In the genomic region with DNA sequence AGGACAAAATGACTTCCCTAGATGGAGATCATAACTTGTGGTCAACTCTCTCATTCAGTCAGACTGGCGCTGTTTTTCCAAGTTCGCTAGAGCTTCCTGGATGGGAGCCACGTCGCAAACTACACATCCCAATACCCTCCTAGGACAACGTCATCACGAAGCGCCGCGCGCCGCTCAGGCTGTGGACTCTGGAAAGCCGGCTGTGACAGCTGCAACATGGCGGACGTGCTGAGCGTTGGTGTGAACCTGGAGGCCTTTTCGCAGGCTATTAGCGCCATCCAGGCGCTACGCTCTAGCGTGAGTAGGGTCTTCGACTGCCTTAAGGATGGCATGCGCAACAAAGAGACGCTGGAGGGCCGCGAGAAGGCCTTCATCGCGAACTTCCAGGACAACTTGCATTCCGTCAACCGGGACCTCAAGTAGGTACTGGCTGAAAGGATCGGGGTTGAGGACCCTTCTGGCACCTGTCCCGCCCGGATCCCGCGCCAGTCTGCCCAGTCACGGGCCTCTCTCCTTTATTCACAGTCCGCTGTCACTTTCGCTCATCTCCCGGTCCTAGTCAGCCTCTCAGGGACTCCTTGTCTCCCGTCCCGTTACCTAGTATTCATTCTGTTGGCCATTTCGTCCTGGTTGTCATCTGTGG, we compare ENCODE assay signal across 8 mouse cellular contexts. TPM values are rescaled to one million over a fixed set of nuclear protein-coding genes. Genes with fewer than 3 reads are reported as not detected.
DNase-seq lines count a peak whose midpoint lies in the region; ATAC-seq lines count a peak whose summit lies in the region.

A gene (plus strand): TSS at position 191 of the 643 bp plus-strand sequence.

- H3K9me3 ChIP-seq in heart, embryonic 14.5 days (ENCODE audit: control insufficient read depth, low read length) = no peaks in the 10 kb centered on the region
- no peaks in the 10 kb centered on the region for H3K9me3 ChIP-seq in liver, embryonic 13.5 days (replicated peaks)
- no peaks in the 10 kb centered on the region for H3K9me3 ChIP-seq in stomach, embryonic 16.5 days (replicated peaks; ENCODE audit: control insufficient read depth, low read length)

- no peaks in the 10 kb centered on the region for H3K27me3 ChIP-seq in heart, embryonic 14.5 days (ENCODE audit: control insufficient read depth, insufficient read depth, low read length)
- 0 out of 2 replicates have a peak, but pooled peaks cover under 1% of the 10 kb centered on the region for H3K27me3 ChIP-seq in liver, embryonic 13.5 days
- no peaks in the 10 kb centered on the region for H3K27me3 ChIP-seq in stomach, embryonic 16.5 days (ENCODE audit: control insufficient read depth, insufficient read depth, low read length)

- H3K36me3 ChIP-seq in heart, embryonic 14.5 days (ENCODE audit: control insufficient read depth, insufficient read depth, low read length) = peaks cover 20% of the 10 kb centered on the region
- H3K36me3 ChIP-seq in liver, embryonic 13.5 days = peaks cover 23% of the 10 kb centered on the region
- H3K36me3 ChIP-seq in stomach, embryonic 16.5 days (ENCODE audit: control insufficient read depth, insufficient read depth, low read length) = no peaks in the 10 kb centered on the region

- peak within 1 kb of the TSS; percentile 77 for H3K4me2 ChIP-seq in heart, embryonic 14.5 days (ENCODE audit: low read length)
- peak within 1 kb of the TSS; percentile 82 for H3K4me2 ChIP-seq in liver, embryonic 13.5 days
- peak within 1 kb of the TSS; percentile 88 for H3K4me2 ChIP-seq in stomach, embryonic 16.5 days (ENCODE audit: low read depth, low read length)

- peak; percentile 99 for ATAC-seq in CD4-positive, CD25-positive, alpha-beta regulatory T cell, adult 4 months
- peak; percentile 88 for ATAC-seq in heart, embryonic 14.5 days (ENCODE audit: insufficient number of reproducible peaks, insufficient read depth, low FRiP score, low read depth)
- ATAC-seq in liver, embryonic 13.5 days (ENCODE audit: low read depth) = peak; percentile 96
- peak; percentile 97 for ATAC-seq in stomach, embryonic 16.5 days (ENCODE audit: insufficient read depth, low FRiP score)

- peak; percentile 79 for DNase-seq in c-Kit-negative CD71-positive TER-119-positive erythroid progenitor cells, embryonic 14.5 days (ENCODE audit: low read depth, low spot score)
- peak; percentile 92 for DNase-seq in fibroblast of lung, adult 2 months (ENCODE audit: low read depth)
- DNase-seq in kidney, postnatal 14 days = peak; percentile 98
- peak; percentile 86 for DNase-seq in liver, embryonic 13.5 days
- DNase-seq in neural tube, embryonic 10.5 days (ENCODE audit: extremely low spot score, low spot score) = peak; percentile 96

- H3K4me1 ChIP-seq in heart, embryonic 14.5 days (ENCODE audit: control insufficient read depth in 2 of 2, insufficient read depth in 2 of 2, low read length in 2 of 2) = peaks cover 2 to 7% of the 10 kb centered on the region in 2 experiments; a peak in 3 of 4 replicates
- peaks cover 10% of the 10 kb centered on the region for H3K4me1 ChIP-seq in liver, embryonic 13.5 days (replicated peaks)
- H3K4me1 ChIP-seq in stomach, embryonic 16.5 days (ENCODE audit: control insufficient read depth, insufficient read depth, low read length) = peaks cover 7% of the 10 kb centered on the region; the same call in 1 of the 2 replicates

- peak within 1 kb of the TSS; percentile 68 to 83 for H3K4me3 ChIP-seq in heart, embryonic 14.5 days (ENCODE audit: control insufficient read depth in 1 of 2, insufficient read depth in 1 of 2, low read depth in 1 of 2, low read length in 2 of 2)
- peak within 1 kb of the TSS; percentile 82 for H3K4me3 ChIP-seq in liver, embryonic 13.5 days (replicated peaks)
- peak within 1 kb of the TSS; percentile 88 for H3K4me3 ChIP-seq in stomach, embryonic 16.5 days (replicated peaks; ENCODE audit: low read length)

- WGBS in heart, embryonic 14.5 days = 1% methylated on average over 41 of the region's 41 CpGs
- WGBS in liver, embryonic 13.5 days (ENCODE audit: insufficient replicate concordance) = under 1% methylated on average over 41 of the region's 41 CpGs
- under 1% methylated on average over 41 of the region's 41 CpGs for WGBS in stomach, embryonic 16.5 days

- H3K9ac ChIP-seq in heart, embryonic 14.5 days (ENCODE audit: low read length) = peak within 1 kb of the TSS; percentile 80
- H3K9ac ChIP-seq in liver, embryonic 13.5 days = peak within 1 kb of the TSS; percentile 83
- peak within 1 kb of the TSS; percentile 80 for H3K9ac ChIP-seq in stomach, embryonic 16.5 days (ENCODE audit: low read length)

- H3K27ac ChIP-seq in heart, embryonic 14.5 days (replicated peaks in 1 of 2; ENCODE audit: control insufficient read depth in 1 of 2, insufficient read depth in 1 of 2, low read depth in 2 of 2, low read length in 2 of 2) = no peak within 1 kb of the TSS; a peak in 1 of 4 replicates
- H3K27ac ChIP-seq in liver, embryonic 13.5 days = no peak within 1 kb of the TSS
- H3K27ac ChIP-seq in stomach, embryonic 16.5 days (ENCODE audit: low read length) = peak within 1 kb of the TSS; percentile 7; the same call in 1 of the 2 replicates

RNA-seq across cellular contexts. Expression of the gene that starts here (rescaled TPM):
- polyA plus RNA-seq in CD4-positive, CD25-positive, alpha-beta regulatory T cell, adult 4 months (2017; shearing (Covaris generic)) = 10 to 100 TPM; 30.7 to 32.3 TPM
- polyA plus RNA-seq in heart, embryonic 14.5 days (2014; fragmentation: Nextera tagmentation; extraction: Ambion mirVana) = 34.5 and 35.6 TPM in 2 replicates
- polyA plus RNA-seq in liver, embryonic 13.5 days (2015; fragmentation: Nextera tagmentation; extraction: Ambion mirVana) = 24.8 and 25.2 TPM in 2 replicates
- 35.8 and 37.0 TPM in 2 replicates for polyA plus RNA-seq in stomach, embryonic 16.5 days (2015; fragmentation: Nextera tagmentation; extraction: Ambion mirVana)
